Mouse (Mus musculus) neural tube, embryonic 15.5 days (tissue): ENCODE measurements around the gene Ttc26. TPM values are rescaled to one million over a fixed set of nuclear protein-coding genes. Genes with fewer than 3 reads are reported as not detected.

Experiments used
- polyA plus RNA-seq: library from polyadenylated mRNA; unstranded; fragments of >200 nt; fragmentation: Nextera tagmentation; extraction: Ambion mirVana; gene quantifications from 2 replicates; pipeline ENCODE4 v1.2.1, GENCODE M21; 2015

Gene Ttc26
- polyA plus RNA-seq, 1 experiment from 2014 or later: 4.8 TPM

Other genes with a start within 250 kb of the Ttc26 start
- 11.3 and 12.6 TPM in 2 replicates for gene D630045J12Rik, start 127.5 kb upstream of the Ttc26 start, polyA plus RNA-seq
- 6.1 and 7.1 TPM in 2 replicates for gene Zc3hav1l, start 82.2 kb upstream of the Ttc26 start, polyA plus RNA-seq
- gene Zc3hav1, start 26.9 kb upstream of the Ttc26 start, polyA plus RNA-seq: 1.4 and 5.8 TPM in 2 replicates
- gene Ubn2, start 52.5 kb downstream of the Ttc26 start, polyA plus RNA-seq: 17.1 and 21.8 TPM in 2 replicates
- gene Fmc1, start 152.0 kb downstream of the Ttc26 start, polyA plus RNA-seq: 218 and 249 TPM in 2 replicates
- gene Luc7l2, start 169.9 kb downstream of the Ttc26 start, polyA plus RNA-seq: 42.1 and 48.2 TPM in 2 replicates